Mouse (Mus musculus): Measurements from ENCODE around the gene Rnf2.
"Not testable (repeated sequence)": the region's sequence is repeated elsewhere in the genome, so short reads cannot be mapped to it uniquely, and the experiment has no call there.

Rnf2 gene

DNA sequence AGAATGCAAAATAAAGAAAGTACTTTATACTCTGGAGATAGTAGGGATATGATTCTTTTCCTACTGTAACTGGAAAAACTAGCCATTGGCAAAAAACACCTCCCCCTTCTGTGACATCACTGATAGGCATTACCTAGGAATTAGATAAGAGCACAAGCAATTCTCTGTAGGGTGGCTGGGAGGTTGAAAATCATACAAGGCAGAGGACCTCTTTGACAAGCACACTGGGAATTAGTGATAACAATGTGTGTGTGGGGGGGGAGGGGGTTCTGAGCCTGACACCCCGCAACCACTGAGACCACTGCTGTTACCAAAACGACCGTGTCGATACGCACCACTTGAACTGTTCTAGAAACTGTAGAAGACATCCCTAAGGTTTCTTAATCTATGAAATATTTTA lies 16.0 kb downstream of the Rnf2 start:
- DNase-seq (ENCODE audit: low read depth, low spot score), result no peak

DNA sequence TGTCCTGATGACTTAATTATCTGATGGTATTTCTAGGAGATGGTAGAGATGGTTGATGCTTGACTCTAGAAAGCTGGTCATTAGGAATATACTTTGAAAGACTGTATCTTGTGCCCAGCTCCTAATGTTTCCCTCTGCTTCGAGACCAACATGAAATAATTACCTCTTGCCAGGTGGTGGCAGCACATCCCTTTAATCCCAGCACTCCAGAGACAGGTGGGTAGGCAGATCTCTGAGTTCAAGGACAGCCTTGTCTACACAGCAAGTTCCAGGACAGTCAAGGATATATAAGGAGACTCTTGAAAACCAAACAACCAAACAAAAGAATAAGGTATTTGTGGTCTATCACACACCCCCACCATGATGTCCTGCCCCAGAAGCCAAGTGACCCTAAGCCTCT lies 17.2 kb downstream of the Rnf2 start:
- DNase-seq (ENCODE audit: low read depth, low spot score), result peak; percentile 32

DNA sequence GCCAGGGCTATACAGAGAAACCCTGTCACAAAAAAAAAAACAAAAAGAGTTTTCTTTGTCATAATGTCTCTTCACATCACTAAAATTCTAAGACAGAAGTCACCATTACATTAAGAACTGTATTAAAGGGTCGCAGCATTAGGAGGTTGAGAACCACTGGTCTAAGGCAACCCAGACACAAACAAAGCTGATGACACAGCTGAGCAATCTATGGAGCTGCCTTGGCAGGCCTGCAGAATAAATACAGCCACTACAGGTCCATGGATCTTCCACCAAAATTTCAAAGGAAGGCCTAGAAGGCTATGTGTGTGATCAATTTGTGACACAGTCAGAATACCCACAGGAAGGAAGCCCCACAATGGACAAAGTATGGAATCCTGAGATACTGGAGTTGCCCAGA lies 18.3 kb downstream of the Rnf2 start:
- DNase-seq (ENCODE audit: low read depth, low spot score), result no peak

DNA sequence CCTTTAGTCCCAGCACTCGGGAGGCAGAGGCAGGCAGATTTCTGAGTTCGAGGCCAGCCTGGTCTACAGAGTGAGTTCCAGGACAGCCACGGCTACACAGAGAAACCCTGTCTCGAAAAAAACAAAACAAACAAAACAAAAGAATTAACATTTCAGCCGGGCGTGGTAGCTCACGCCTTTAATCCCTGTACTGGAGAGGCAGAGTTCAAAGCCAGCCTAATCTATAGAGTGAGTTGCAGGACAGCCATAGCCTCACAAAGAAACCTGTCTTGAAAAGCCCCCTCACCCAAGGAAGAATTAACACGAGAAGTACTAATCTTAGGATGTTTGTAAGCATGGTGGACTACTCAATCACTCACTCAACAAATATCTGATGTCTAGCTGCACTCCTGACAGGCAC lies 28.4 kb downstream of the Rnf2 start:
- DNase-seq (ENCODE audit: low read depth, low spot score), result not testable (repeated sequence)

DNA sequence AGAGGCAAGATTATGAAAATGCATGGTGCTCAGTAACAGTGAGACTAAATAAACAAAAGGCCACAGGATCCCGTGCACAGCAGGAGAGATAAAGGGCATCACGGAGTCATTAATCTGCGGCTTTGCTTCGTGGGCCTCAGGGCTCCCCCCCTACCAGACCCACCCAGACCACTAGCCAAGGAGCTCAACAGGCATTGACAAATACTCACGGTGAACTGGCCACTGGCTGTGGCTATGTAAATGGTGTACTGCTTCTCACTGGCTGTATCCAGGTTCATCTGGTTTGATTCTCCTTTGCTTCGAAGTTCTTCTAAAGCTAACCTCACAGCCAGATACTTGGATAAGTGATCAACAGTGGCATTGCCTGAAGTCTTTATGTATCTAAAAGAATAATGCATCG lies 29.3 kb downstream of the Rnf2 start:
- DNase-seq (ENCODE audit: low read depth, low spot score), result no peak

DNA sequence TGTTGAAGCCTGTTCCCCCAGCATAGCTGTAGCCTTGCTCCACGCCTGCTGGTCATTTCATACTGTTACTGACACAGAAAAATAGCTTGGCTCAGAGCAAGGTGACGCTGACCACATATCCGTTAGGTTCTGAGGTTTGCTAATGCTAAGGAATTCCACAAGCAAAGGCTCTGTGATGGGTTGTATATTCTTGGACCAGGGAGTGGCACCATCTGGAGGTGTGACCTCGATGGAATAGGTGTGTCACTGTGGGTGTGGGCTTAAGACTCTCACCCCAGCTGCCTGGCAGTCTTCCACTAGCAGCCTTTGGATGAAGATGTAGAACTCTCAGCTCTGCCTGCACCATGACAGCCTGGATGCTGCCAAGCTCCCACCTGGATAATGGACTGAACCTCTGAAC lies 34.2 kb downstream of the Rnf2 start:
- no peak for DNase-seq (ENCODE audit: low read depth, low spot score)

DNA sequence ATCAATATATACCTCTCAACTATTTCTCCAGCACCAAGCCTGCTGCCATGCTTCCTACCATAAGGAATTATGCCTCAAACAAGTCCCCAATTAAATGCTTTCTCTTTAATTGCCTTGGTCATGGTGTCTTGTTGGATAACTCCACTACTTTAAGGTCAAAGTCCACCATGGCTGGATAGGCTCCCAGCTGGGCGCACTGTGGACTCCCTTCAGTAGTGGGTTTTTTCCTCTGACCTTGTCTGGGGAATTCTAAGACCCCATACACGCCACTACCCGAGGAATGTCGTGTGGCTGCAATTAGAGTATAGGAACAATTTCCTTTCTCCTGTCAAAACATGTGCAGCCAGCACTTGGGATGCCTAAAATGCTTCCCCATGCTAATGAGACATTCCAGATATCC lies 35.8 kb downstream of the Rnf2 start:
- no peak for DNase-seq (ENCODE audit: low read depth, low spot score)

DNA sequence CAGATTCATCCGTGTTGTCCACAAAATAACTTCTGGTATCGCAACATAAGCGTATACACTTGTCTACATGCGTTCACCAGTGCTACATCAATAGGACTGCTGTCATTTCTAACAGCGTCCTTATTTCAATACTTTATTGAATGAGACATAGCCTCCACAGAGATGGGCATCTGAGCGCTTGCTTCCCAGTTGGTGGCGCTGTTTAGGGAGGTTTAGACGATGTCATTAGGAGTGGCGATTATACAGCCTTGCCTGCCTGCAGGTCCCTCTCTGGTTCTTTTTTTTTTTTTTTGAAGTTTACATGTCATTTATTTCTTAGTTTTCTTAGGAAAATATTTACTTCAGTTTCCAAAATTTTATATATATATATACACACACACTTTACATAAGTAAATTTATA lies 39.5 kb downstream of the Rnf2 start:
- DNase-seq (ENCODE audit: low read depth, low spot score), result peak; percentile 24

DNA sequence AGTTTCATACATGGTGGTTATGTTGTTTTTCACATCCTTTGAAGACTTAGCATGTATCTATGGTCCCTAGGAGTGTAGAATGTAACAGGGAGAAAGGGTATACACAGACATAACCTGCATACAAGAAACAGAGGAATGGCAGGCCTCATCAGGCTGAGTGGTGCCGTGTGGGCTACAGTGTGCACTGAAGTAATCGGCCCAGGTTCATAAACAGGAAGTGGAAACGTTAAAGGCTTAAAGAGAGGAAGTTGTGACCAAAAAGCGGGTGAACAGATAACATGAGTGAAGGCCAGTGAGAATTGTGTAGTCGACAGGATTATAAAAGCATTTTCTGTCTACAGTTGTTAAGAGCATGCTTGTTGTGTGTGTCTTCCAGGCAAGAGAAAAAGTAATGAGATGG lies 43.7 kb downstream of the Rnf2 start:
- DNase-seq (ENCODE audit: low read depth, low spot score), result peak; percentile 36

DNA sequence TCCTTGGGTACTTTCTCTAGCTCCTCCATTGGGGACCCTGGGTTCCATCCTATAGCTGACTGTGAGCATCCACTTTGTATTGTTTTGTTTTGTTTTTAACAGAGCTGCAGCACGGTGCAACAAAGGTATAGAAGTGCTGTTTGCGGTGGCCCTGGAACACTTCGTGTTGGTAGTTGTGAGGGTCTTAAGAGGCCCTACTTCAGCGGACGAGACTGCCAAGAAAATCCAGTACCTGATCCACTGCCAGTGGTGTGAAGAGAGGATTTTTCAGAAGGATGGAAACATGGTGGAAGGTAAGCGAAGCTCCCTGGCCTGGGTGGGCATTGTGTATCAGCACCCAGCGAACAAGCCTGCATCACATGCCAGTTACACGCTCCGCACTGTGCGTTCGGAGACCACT lies 48.8 kb downstream of the Rnf2 start:
- DNase-seq (ENCODE audit: low read depth, low spot score), result no peak

DNA sequence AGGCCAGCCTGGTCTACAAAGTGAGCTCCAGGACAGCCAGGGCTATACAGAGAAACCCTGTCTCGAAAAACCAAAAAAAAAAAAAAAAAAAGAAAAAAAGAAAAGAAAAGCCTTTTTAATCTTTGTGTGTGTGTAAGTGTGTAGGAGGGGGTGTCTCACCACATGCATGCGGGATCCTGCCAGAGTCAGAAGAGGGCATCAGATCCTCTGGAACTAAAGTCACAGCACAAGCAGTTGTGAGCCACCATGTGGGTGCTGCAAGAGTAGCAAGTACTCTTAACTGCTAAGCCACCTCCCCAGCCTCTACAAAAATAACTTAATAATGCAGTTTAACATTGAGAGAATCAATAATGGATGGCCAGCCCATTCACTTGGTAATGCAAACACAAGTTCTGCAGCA lies 49.9 kb downstream of the Rnf2 start:
- peak; percentile 28 for DNase-seq (ENCODE audit: low read depth, low spot score)

DNA sequence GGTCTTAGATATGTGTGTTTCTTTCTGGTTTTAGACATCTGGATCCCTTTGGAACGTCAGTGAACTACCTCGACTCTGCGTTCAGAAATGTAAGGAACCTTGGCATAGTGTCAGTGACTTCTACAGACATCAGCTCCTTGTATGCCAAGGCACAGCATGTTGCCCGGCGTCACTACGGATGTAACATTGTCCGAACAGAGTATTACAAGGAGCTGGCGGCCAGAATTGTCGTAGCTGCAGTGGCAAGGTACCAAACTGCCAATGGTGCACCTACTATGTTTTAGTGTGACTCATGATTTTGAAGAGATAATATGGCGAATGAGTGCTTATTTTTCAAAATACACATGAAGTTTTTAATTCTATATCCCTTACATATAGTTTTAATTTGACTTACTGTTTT lies 50.9 kb downstream of the Rnf2 start:
- DNase-seq (ENCODE audit: low read depth, low spot score), result no peak

DNA sequence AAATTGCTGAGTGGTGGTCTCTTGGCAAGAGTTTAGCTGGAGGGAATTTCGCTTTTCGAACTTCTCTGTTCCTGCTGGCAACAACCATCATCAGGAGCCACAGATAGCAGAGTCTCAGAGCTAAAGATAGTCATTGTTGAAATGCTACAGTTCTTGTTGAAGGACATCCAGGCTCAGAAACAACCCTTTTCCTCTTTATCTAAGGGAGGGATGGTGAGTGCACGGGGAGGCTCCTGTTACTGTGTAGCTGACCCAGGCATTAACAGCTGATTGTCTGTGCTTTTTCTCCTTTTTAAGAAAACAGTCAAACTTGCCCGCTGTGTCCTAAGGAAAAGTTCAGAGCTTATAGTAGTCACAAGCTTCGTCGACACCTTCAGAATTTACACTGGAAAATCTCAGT lies 65.3 kb downstream of the Rnf2 start:
- DNase-seq (ENCODE audit: low read depth, low spot score), result no peak

DNA sequence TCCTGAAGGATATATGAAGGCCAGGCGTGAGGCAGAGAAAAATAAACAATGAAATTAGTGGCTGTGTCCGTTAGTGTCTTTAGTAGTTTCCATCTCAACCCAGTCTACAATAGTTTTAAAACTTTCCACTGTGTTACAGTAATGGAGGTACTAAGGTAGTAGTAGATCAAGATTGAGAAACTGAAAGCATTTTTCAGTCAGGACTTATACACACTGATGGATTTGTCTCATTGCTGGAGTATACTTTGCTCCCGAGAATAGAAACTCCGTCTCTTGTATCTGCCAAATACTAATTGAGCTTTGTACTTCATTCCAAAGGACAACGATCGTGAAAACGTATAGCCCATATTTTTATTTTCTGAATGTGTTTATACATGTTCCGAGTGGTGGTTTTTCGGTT lies 71.4 kb downstream of the Rnf2 start:
- DNase-seq (ENCODE audit: low read depth, low spot score), result peak; percentile 51

DNA sequence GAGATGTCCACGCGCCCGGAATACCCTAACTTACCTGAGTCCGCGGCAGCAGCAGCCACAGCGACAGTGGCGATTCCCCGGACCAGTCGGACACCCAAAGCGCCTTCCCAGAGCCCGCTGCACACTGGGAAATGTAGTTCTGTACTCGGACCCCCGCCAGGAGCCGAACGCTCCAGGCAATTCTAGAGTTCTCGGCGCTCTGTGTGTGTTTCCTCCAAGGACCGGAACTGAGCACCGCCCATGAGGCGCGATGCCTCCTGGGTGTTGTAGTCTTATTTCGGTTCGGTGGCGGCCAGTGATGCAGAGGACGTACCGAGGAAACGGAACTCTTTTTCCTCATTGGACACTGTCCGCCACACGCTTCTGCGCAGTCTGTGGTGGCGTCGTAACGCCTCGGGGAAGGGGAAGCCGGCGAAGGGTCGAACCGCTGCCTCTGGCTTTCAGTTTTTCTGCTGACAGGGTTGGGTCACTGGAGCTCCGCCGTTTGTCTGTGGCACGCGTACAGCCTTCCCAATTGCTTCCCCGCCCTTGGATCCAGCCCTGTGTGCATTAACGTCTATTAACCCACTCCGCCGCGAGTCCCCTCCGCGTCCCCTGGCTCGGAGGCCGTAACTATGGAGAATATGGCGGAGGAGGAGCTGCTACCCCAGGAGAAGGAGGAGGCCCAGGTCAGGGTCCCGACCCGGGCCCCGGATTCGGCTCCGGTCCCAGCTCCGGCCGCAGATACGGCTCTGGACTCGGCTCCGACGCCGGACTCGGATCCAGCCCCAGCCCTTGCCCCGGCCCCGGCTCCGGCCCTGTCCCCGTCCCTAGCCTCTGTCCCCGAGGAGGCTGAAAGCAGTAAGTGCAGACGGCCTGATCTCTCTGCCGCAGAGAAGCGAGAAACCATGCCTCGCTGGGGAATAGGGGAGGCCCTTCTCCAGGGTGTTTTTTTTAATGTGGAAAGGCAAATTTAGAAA lies 72.2 kb downstream of the Rnf2 start, which contains the start of the genes Swt1 and Trmt1l:
TSS of gene Swt1 (minus strand) at position 193 of the 959 bp plus-strand sequence.
TSS of gene Trmt1l (plus strand) at position 280 of the 959 bp plus-strand sequence.
- peak; percentile 98 for DNase-seq (ENCODE audit: low read depth, low spot score)

DNA sequence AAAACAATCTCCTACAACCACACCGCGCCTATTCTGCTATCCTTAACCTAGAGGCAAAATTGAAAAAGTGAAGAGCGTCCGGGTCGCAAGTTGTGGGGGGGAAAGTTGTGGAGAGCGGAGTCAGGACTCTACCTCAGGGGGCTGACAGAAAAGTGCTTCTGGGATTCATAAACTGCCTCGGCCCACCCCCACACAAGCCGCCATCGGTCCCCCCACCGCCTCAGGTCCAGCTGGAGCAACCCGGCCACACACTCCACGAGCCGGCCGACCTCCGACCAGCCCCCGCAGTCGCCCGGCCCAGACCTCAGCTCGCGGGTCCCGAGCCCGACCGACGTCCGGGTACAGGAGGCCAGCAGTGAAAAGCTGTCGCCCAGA lies 72.9 kb downstream of the Rnf2 start:
- DNase-seq (ENCODE audit: low read depth, low spot score), result no peak

DNA sequence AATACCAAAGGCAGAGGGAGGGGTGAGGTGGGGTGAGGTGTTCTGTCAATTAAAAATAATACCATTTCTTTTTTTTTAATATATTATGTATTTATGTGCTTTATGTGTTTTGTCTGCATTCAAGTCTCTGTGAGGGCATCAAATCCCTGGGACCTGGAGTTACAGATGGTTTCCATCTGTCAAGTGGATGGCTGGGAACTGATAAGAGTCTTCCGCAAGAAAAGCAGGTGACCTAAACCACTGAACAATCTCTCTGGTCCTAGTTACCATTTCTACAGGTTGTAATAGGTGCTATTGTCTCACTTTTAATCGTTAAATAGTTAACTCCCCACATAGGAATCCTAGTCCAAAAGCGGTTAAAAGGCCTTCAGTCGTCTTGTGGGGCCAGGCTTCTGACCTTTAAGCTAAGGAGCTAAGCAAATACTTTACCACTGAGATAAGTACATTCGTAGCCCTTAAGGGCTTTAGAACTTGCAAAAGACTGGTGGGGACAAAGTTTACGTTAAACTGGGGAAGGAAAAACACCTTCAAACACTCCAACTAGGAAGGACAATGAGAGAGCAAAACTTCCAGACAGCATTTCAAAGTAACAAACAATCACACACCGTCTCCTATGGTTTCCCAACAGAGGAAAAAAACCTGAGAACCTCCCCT lies 73.7 kb downstream of the Rnf2 start:
- no peak for DNase-seq (ENCODE audit: low read depth, low spot score)

DNA sequence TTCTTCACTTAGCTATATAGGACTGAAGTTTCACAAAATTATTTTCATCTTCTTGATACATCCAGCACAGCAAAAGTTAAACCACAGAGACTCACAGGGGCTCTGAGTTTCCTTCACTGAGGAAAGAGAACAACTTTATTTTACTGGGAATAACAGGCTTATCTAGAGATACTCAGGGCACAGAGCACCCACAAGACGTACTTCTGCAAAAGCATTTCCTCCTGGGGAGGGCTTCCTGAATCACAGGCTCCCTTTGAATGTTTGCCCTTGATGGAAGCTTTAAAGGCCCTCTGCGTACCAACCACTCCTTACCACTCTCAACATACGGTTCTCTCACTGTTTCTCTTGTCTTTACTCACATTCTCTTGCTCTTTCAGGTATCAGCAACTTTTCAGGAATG lies 78.6 kb downstream of the Rnf2 start:
- no peak for DNase-seq (ENCODE audit: low read depth, low spot score)

DNA sequence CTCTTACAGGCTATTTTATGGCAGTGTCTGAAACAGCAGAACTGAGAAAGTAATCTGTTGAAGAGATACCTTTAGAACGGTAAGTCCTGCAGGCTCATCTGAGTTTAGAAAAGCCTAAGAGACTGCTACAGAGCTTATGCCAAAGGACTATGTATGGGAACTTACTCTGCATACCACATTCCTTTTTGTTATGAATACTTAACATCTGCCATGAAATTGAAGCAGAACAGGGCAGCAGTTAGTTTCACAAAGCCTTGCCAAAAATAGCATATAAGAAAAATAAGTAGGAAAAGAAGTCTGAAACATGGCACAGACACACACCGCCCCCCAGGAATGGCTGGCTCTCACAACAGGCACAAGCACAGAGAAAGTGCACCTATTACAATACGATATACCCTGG lies 90.9 kb downstream of the Rnf2 start:
- DNase-seq (ENCODE audit: low read depth, low spot score), result no peak
